Mouse (Mus musculus) hindbrain, embryonic 14.5 days (tissue): Measurements from ENCODE around the gene Aebp1. TPM values are rescaled to one million over a fixed set of nuclear protein-coding genes. Genes with fewer than 3 reads are reported as not detected.

Source experiments
- ATAC-seq: fragments of 200-750 bp; cut with Nextera tagmentation; 2 replicates; pipeline ENCODE4 v1.8.0; 2017; ENCODE audit warnings: moderate number of reproducible peaks, mild to moderate bottlenecking, moderate TSS enrichment, moderate library complexity; ENCODE audit not compliant: low FRiP score
- DNase-seq: peaks from one replicate; pipeline ENCODE4 v3.0.0-alpha.2; 2015; ENCODE audit warnings: low spot score
- H3K27ac ChIP-seq: fragments of 300-500 bp; sonication (generic); 2 replicates; pipeline ENCODE4 v1.5.1; 2014; ENCODE audit warnings: mild to moderate bottlenecking, moderate library complexity
- H3K27me3 ChIP-seq: fragments of 300-500 bp; sonication (generic); 2 replicates; pipeline ENCODE4 v1.6.1; 2014; ENCODE audit warnings: mild to moderate bottlenecking, low read length, mixed read lengths; ENCODE audit not compliant: control insufficient read depth, insufficient read depth
- H3K36me3 ChIP-seq: fragments of 300-500 bp; sonication (generic); replicated peaks from 2 replicates; pipeline ENCODE4 v1.6.1; 2014; ENCODE audit not compliant: control insufficient read depth, insufficient read depth
- H3K4me1 ChIP-seq: fragments of 300-500 bp; sonication (generic); replicated peaks from 2 replicates; pipeline ENCODE4 v1.6.1; 2014; ENCODE audit warnings: antibody characterized with exemption, low read length, mixed read lengths; ENCODE audit not compliant: control insufficient read depth, insufficient read depth
- H3K4me2 ChIP-seq: fragments of 300-500 bp; sonication (generic); replicated peaks from 2 replicates; pipeline ENCODE4 v1.6.1; 2014; ENCODE audit warnings: mild to moderate bottlenecking, moderate library complexity
- H3K4me3 ChIP-seq: fragments of 300-500 bp; sonication (generic); replicated peaks from 2 replicates; pipeline ENCODE4 v1.5.1; 2014; ENCODE audit warnings: mild to moderate bottlenecking, low read length
- H3K9ac ChIP-seq: fragments of 300-500 bp; sonication (generic); 2 replicates; pipeline ENCODE4 v1.6.1; 2014
- H3K9me3 ChIP-seq: fragments of 300-500 bp; sonication (generic); 2 replicates; pipeline ENCODE4 v1.6.1; 2016; ENCODE audit warnings: low read length; ENCODE audit not compliant: control insufficient read depth
- WGBS: fragments of 180-500 bp; shearing (Covaris S2); extraction: QIAGEN DNeasy Blood & Tissue Kit; methylation state at CpG from one replicate; pipeline ENCODE4 v1.1.7; 2014; 5-methylcytosine and 5-hydroxymethylcytosine counted together
- polyA plus RNA-seq: library from polyadenylated mRNA; unstranded; fragments of >200 nt; fragmentation: Nextera tagmentation; extraction: Ambion mirVana; gene quantifications from 2 replicates; pipeline ENCODE4 v1.2.1, GENCODE M21; 2014

Aebp1 gene
- polyA plus RNA-seq, 1 experiment from 2014 or later: 24.4 TPM

DNA sequence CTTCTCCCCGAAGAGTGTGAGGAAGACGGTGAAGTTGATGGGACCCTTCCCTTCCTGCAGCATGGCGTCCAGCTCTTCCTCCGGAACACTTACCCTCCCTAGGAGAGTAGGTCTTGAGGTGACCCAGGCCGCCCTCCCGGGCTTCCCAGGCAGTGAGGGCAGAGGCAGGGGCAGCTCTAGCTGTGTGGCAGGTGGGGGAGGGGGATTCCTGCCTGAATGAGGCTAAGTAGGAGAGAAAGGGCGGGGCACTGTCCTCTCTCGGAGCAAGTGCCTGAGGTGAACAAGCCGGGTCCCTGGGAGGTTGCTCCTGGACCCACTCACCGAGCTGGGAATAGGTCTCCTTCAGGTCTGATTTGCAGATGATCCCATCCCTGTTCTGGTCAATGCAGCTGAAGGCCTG is 36.1 kb downstream of the Aebp1 start:
- no peak overlapping the region for H3K9ac ChIP-seq
- ATAC-seq: no peak
- H3K36me3 ChIP-seq: no peaks in the 10 kb centered on the region

DNA sequence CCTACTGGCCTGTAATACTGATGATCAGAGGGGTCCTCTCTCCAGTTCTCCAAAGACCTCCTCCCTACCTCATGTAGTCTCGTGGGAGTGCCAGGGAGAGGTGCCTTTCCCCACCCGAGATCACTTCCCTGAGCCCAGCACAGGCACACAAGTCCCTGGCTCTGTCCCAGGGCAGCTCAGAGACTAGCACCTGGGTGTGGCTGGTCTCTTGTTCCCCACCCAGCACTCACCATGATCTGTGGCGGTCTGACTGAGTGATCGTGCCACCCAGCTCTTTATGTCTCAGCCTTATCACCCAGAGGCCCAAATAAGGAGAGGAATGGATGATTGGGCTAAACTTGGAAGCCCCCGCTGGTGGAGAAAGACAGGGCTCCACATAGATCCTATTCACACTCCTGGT is 36.8 kb downstream of the Aebp1 start, which contains the start of gene Myl7:
TSS of gene Myl7 (minus strand) at position 252 of the 400 bp plus-strand sequence.
- Histone ChIP-seq H3K4me1 (peaks cover 17% of the 10 kb centered on the region), H3K9me3 (no peaks in the 10 kb centered on the region), H3K27ac (no peak within 1 kb of the TSS), H3K9ac (no peak within 1 kb of the TSS), H3K27me3 (peaks cover 5% of the 10 kb centered on the region; the same call in 1 of the 2 replicates), H3K4me3 (no peak within 1 kb of the TSS), H3K36me3 (no peaks in the 10 kb centered on the region), H3K4me2 (no peak within 1 kb of the TSS)
- ATAC-seq: no peak
- WGBS: 72% methylated on average over 5 of the region's 5 CpGs
- no peak for DNase-seq

More for the DNA sequence above, 36.1 kb downstream of the Aebp1 start:
- H3K9me3 ChIP-seq: no peaks in the 10 kb centered on the region
- H3K4me2 ChIP-seq: no peak overlapping the region
- peaks cover 17% of the 10 kb centered on the region for H3K4me1 ChIP-seq
- WGBS: 16% methylated on average over 10 of the region's 10 CpGs
- DNase-seq: no peak
- H3K27me3 ChIP-seq: peaks cover 5% of the 10 kb centered on the region; the same call in 1 of the 2 replicates
- H3K27ac ChIP-seq: no peak overlapping the region
- H3K4me3 ChIP-seq: no peak overlapping the region

DNA sequence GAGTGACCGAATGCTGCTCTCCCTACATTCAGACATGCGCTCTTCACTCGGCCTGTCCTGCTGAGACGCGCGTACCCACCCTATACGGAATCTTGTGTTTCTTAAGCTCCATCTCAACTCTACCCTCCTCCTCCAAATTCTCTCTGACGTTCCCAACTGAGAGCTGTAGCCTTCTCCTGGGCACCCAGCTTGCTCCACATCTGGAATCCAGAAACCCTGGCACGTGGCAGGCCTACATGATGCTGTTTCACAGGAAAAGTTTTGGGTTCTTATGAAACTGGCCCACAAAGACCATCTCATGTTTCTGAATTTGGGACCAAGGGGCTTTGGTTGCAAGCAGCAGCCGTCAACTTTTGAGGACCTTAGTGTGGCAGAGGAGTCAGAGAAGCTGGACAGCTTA is 37.5 kb downstream of the Aebp1 start:
- no peak for DNase-seq
- Histone ChIP-seq H3K4me2 (no peak overlapping the region), H3K27me3 (peaks cover 5% of the 10 kb centered on the region; the same call in 1 of the 2 replicates), H3K27ac (no peak overlapping the region), H3K9me3 (no peaks in the 10 kb centered on the region), H3K4me3 (no peak overlapping the region), H3K9ac (no peak overlapping the region), H3K4me1 (peaks cover 17% of the 10 kb centered on the region), H3K36me3 (no peaks in the 10 kb centered on the region)
- ATAC-seq: no peak
- WGBS: 92% methylated on average over 10 of the region's 10 CpGs

DNA sequence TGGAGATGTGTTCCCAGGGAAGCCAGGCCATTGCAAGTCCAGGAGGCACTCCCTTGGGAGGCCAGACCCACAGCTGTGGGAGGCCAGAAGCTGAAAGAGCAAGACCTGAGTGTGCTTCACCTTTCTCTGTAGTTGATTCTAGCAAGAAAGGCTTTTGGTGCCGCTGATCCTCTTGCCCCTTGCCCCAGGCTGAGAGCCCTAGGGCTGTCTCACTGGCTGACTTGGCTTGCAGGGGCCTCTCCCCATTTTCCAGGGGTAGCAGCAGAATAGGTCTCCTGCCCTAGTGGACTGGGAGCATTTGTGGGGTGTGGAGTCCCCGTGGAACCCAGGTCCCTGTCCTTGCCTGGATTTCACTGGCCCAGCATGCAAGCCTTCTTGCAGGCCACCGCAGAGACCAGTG is 39.6 kb downstream of the Aebp1 start:
- DNase-seq (no peak), ATAC-seq (0 out of 2 replicates have a peak, but pooled peaks have one; percentile 1)
- WGBS: 23% methylated on average over 3 of the region's 3 CpGs
- Histone ChIP-seq H3K4me1 (peaks cover 17% of the 10 kb centered on the region), H3K4me2 (peak overlapping the region; percentile 66), H3K4me3 (peak overlapping the region; percentile 37), H3K36me3 (no peaks in the 10 kb centered on the region), H3K9ac (peak overlapping the region; percentile 69), H3K9me3 (no peaks in the 10 kb centered on the region), H3K27ac (peak overlapping the region; percentile 86), H3K27me3 (peaks cover 5% of the 10 kb centered on the region; the same call in 1 of the 2 replicates)

DNA sequence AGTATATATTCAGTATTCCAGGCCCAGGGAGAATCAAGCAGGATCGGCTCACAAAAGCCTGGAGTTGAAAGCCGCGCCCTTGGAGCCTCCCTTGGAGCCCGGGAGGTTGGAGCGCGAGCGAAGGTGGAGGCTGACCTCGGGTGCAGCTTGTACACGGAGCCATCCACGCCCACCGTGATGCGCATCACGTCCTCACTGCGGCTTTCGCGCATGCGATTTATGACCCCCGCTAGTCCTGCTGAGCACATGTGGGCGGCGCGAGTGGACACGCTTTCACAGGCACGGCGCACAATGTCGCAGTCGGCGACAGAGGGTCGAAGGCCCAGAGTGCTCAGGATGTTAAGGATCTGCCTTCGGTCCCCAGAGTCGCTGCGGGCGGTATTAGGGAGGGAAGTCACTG is 40.2 kb downstream of the Aebp1 start:
- Histone ChIP-seq H3K27ac (peak overlapping the region; percentile 86), H3K4me1 (peaks cover 17% of the 10 kb centered on the region), H3K9me3 (no peaks in the 10 kb centered on the region), H3K27me3 (peaks cover 5% of the 10 kb centered on the region; the same call in 1 of the 2 replicates), H3K9ac (peak overlapping the region; percentile 69), H3K36me3 (no peaks in the 10 kb centered on the region), H3K4me2 (peak overlapping the region; percentile 66), H3K4me3 (peak overlapping the region; percentile 37)
- under 1% methylated on average over 32 of the region's 32 CpGs for WGBS
- DNase-seq: peak; percentile 84
- ATAC-seq: peak; percentile 90

DNA sequence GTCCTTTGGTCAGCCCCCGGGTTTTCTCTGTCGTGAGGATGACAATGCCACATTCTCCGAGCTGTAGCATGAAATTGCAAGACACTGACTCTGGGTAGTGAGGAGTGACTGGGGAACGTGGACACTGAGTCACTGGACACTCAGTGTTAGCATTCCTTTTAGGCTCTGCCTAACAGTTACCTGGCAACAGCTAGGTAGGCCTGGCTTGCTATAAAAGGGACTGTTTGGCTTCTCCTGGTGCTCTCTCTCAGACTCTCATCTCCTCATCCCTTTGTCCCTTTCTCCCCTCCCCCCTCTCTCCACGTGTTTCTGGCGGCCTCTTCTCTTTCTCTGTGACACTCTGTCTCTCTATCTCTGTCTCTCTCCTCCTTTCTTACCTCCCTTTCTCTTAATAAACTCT is 40.6 kb downstream of the Aebp1 start:
- Histone ChIP-seq H3K36me3 (no peaks in the 10 kb centered on the region), H3K27ac (peak overlapping the region; percentile 86), H3K4me3 (peak overlapping the region; percentile 37), H3K27me3 (peaks cover 5% of the 10 kb centered on the region; the same call in 1 of the 2 replicates), H3K9ac (peak overlapping the region; percentile 69), H3K4me1 (peaks cover 17% of the 10 kb centered on the region), H3K4me2 (peak overlapping the region; percentile 66), H3K9me3 (no peaks in the 10 kb centered on the region)
- peak; percentile 52 for DNase-seq
- WGBS: 0% methylated on average over 6 of the region's 6 CpGs
- peak; percentile 26; the same call in 1 of the 2 replicates for ATAC-seq

DNA sequence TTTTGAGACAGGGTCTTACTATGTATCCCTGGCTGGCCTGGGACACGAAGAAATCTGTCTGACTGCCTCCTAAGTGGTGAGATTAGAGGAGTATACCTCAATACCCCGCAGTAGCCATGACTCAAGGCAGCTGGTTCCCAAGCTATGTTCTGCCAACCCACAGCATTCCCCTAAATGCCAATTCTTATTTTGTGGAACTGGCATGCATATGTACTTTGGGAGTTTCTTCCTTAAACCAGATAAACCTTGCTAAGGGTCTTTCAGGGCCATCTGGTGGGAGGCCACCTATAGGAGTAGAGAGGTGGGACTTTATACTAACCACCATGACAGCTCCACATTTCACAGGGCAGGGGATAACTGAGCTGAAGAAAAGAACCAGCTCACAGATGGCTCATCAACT is 42.1 kb downstream of the Aebp1 start:
- Histone ChIP-seq H3K9ac (no peak overlapping the region), H3K36me3 (no peaks in the 10 kb centered on the region), H3K4me3 (no peak overlapping the region), H3K27me3 (no peaks in the 10 kb centered on the region), H3K4me1 (peaks cover 17% of the 10 kb centered on the region), H3K9me3 (no peaks in the 10 kb centered on the region), H3K4me2 (no peak overlapping the region), H3K27ac (no peak overlapping the region)
- DNase-seq (no peak), ATAC-seq (no peak)
- WGBS: 81% methylated on average over 2 of the region's 2 CpGs

DNA sequence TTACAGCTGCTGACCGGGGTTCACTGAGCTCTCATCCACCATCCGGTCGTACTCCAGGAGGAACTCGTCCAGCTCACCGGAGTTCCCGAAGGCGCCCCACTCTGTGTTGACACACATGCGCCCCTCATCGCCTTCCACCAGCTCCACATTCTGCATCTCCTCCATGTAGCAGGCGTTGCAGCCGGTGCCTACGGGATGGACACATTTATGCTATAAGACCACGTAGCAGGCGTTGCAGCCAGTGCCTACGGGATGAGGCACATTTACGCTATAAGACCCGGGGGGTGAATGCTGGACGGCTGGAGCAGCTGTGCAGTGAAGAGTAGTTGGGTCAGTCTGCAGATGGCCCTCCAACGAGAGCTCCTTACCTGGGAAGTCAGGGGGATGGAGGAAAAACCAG is 42.6 kb downstream of the Aebp1 start:
- H3K27ac ChIP-seq: no peak overlapping the region
- H3K9ac ChIP-seq: no peak overlapping the region
- no peaks in the 10 kb centered on the region for H3K27me3 ChIP-seq
- WGBS: 83% methylated on average over 19 of the region's 19 CpGs
- H3K4me3 ChIP-seq: no peak overlapping the region
- no peaks in the 10 kb centered on the region for H3K9me3 ChIP-seq
- DNase-seq (no peak), ATAC-seq (no peak)
- H3K36me3 ChIP-seq: no peaks in the 10 kb centered on the region
- H3K4me1 ChIP-seq: peaks cover 17% of the 10 kb centered on the region
- no peak overlapping the region for H3K4me2 ChIP-seq

DNA sequence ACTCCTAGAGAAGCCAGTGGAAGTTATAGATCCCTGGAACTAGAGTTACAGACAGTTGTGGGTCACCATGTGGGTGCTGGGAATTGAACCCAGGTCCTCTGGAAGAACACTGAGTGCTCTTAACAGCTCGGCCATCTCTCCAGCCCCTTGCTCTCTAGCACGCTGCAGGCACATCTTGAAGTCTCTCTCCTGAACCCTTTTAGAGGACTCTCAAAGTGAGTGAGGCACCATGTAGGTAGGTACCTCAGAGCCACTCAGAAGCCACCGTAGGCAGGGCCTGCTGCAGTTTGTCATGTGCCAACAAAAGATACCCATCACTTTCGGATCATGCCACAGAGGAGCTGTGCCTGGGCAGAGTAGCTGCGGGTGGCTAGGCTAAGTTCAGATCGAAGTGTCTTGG is 43.1 kb downstream of the Aebp1 start:
- Histone ChIP-seq H3K27me3 (no peaks in the 10 kb centered on the region), H3K36me3 (no peaks in the 10 kb centered on the region), H3K27ac (no peak overlapping the region), H3K4me2 (no peak overlapping the region), H3K4me1 (peaks cover 17% of the 10 kb centered on the region), H3K4me3 (no peak overlapping the region), H3K9me3 (no peaks in the 10 kb centered on the region), H3K9ac (no peak overlapping the region)
- DNase-seq (no peak), ATAC-seq (no peak)
- 96% methylated on average over 6 of the region's 6 CpGs for WGBS
